Mouse (Mus musculus): Measurements from ENCODE around the gene Kcnmb2. TPM values are rescaled to one million over a fixed set of nuclear protein-coding genes. Genes with fewer than 3 reads are reported as not detected.

The Kcnmb2 gene
- polyA plus RNA-seq (2015; fragmentation: Nextera tagmentation; extraction: Ambion mirVana) = 5.2 and 5.6 TPM in 2 replicates

- Histone ChIP-seq H3K9me3 (ENCODE audit: control insufficient read depth, low read length) (no peaks in the 10 kb centered on the region), H3K27ac (ENCODE audit: low read length) (no peak within 1 kb of the TSS), H3K4me1 (replicated peaks; ENCODE audit: control insufficient read depth, insufficient read depth, low read length) (peaks cover 10% of the 10 kb centered on the region), H3K4me3 (replicated peaks; ENCODE audit: low read length) (peak within 1 kb of the TSS; percentile 53), H3K27me3 (replicated peaks; ENCODE audit: control insufficient read depth, insufficient read depth, low read length) (no peaks in the 10 kb centered on the region), H3K4me2 (ENCODE audit: low read length) (peak within 1 kb of the TSS; percentile 88), H3K36me3 (ENCODE audit: control insufficient read depth, insufficient read depth) (no peaks in the 10 kb centered on the region), H3K9ac (replicated peaks; ENCODE audit: low read depth, low read length) (peak within 1 kb of the TSS; percentile 57)
- peak; percentile 89 for ATAC-seq
- WGBS = under 1% methylated on average over 22 of the region's 22 CpGs
Observed at GRCm38 (mm10) chr3:31902504-31903330, at the start of gene Kcnmb2. Kcnmb2 (plus strand) TSS chr3:31902507.

GRCm38 (mm10) chr3:31863522-31863921 lies 38.8 kb upstream of the Kcnmb2 start:
- ATAC-seq = no peak
- Histone ChIP-seq H3K36me3 (ENCODE audit: control insufficient read depth, insufficient read depth) (no peaks in the 10 kb centered on the region), H3K4me1 (replicated peaks; ENCODE audit: control insufficient read depth, insufficient read depth, low read length) (no peaks in the 10 kb centered on the region), H3K9me3 (ENCODE audit: control insufficient read depth, low read length) (no peaks in the 10 kb centered on the region), H3K4me3 (replicated peaks; ENCODE audit: low read length) (no peak overlapping the region), H3K27me3 (replicated peaks; ENCODE audit: control insufficient read depth, insufficient read depth, low read length) (no peaks in the 10 kb centered on the region), H3K27ac (ENCODE audit: low read length) (no peak overlapping the region), H3K9ac (replicated peaks; ENCODE audit: low read depth, low read length) (no peak overlapping the region), H3K4me2 (ENCODE audit: low read length) (no peak overlapping the region)
- 15% methylated on average over 5 of the region's 5 CpGs for WGBS

GRCm38 (mm10) chr3:31864070-31864469 lies 38.2 kb upstream of the Kcnmb2 start:
- Histone ChIP-seq H3K27ac (ENCODE audit: low read length) (no peak overlapping the region), H3K9ac (replicated peaks; ENCODE audit: low read depth, low read length) (no peak overlapping the region), H3K4me1 (replicated peaks; ENCODE audit: control insufficient read depth, insufficient read depth, low read length) (no peaks in the 10 kb centered on the region), H3K27me3 (replicated peaks; ENCODE audit: control insufficient read depth, insufficient read depth, low read length) (no peaks in the 10 kb centered on the region), H3K9me3 (ENCODE audit: control insufficient read depth, low read length) (no peaks in the 10 kb centered on the region), H3K4me3 (replicated peaks; ENCODE audit: low read length) (no peak overlapping the region), H3K36me3 (ENCODE audit: control insufficient read depth, insufficient read depth) (no peaks in the 10 kb centered on the region), H3K4me2 (ENCODE audit: low read length) (no peak overlapping the region)
- ATAC-seq = no peak
- 68% methylated on average over 3 of the region's 3 CpGs for WGBS

- ATAC-seq = no peak
- no peaks in the 10 kb centered on the region for H3K9me3 ChIP-seq (ENCODE audit: control insufficient read depth, low read length)
- H3K4me1 ChIP-seq (replicated peaks; ENCODE audit: control insufficient read depth, insufficient read depth, low read length) = no peaks in the 10 kb centered on the region
- no peak overlapping the region for H3K27ac ChIP-seq (ENCODE audit: low read length)
- no peak overlapping the region for H3K4me2 ChIP-seq (ENCODE audit: low read length)
- H3K36me3 ChIP-seq (ENCODE audit: control insufficient read depth, insufficient read depth) = no peaks in the 10 kb centered on the region
- H3K9ac ChIP-seq (replicated peaks; ENCODE audit: low read depth, low read length) = no peak overlapping the region
- no peak overlapping the region for H3K4me3 ChIP-seq (replicated peaks; ENCODE audit: low read length)
- H3K27me3 ChIP-seq (replicated peaks; ENCODE audit: control insufficient read depth, insufficient read depth, low read length) = no peaks in the 10 kb centered on the region
- 89% methylated on average over 3 of the region's 3 CpGs for WGBS
Observed at GRCm38 (mm10) chr3:31871461-31871860, 30.8 kb upstream of the Kcnmb2 start.

- H3K36me3 ChIP-seq (ENCODE audit: control insufficient read depth, insufficient read depth) = no peaks in the 10 kb centered on the region
- no peaks in the 10 kb centered on the region for H3K27me3 ChIP-seq (replicated peaks; ENCODE audit: control insufficient read depth, insufficient read depth, low read length)
- H3K27ac ChIP-seq (ENCODE audit: low read length) = no peak overlapping the region
- ATAC-seq = no peak
- no peak overlapping the region for H3K4me2 ChIP-seq (ENCODE audit: low read length)
- peaks cover 3% of the 10 kb centered on the region; the same call in 1 of the 2 replicates for H3K9me3 ChIP-seq (ENCODE audit: control insufficient read depth, low read length)
- no peak overlapping the region for H3K4me3 ChIP-seq (replicated peaks; ENCODE audit: low read length)
- 27% methylated on average over 12 of the region's 12 CpGs for WGBS
- no peaks in the 10 kb centered on the region for H3K4me1 ChIP-seq (replicated peaks; ENCODE audit: control insufficient read depth, insufficient read depth, low read length)
- no peak overlapping the region for H3K9ac ChIP-seq (replicated peaks; ENCODE audit: low read depth, low read length)
Observed at GRCm38 (mm10) chr3:31882621-31883131, 19.6 kb upstream of the Kcnmb2 start.

GRCm38 (mm10) chr3:31892653-31893052 lies 9.7 kb upstream of the Kcnmb2 start:
- Histone ChIP-seq H3K27ac (ENCODE audit: low read length) (no peak overlapping the region), H3K4me3 (replicated peaks; ENCODE audit: low read length) (no peak overlapping the region), H3K4me2 (ENCODE audit: low read length) (no peak overlapping the region), H3K4me1 (replicated peaks; ENCODE audit: control insufficient read depth, insufficient read depth, low read length) (no peaks in the 10 kb centered on the region), H3K9ac (replicated peaks; ENCODE audit: low read depth, low read length) (no peak overlapping the region), H3K36me3 (ENCODE audit: control insufficient read depth, insufficient read depth) (no peaks in the 10 kb centered on the region), H3K27me3 (replicated peaks; ENCODE audit: control insufficient read depth, insufficient read depth, low read length) (no peaks in the 10 kb centered on the region), H3K9me3 (ENCODE audit: control insufficient read depth, low read length) (no peaks in the 10 kb centered on the region)
- WGBS = 67% methylated on average over 2 of the region's 2 CpGs
- no peak for ATAC-seq

- Histone ChIP-seq H3K27ac (ENCODE audit: low read length) (no peak overlapping the region), H3K9me3 (ENCODE audit: control insufficient read depth, low read length) (no peaks in the 10 kb centered on the region), H3K36me3 (ENCODE audit: control insufficient read depth, insufficient read depth) (no peaks in the 10 kb centered on the region), H3K27me3 (replicated peaks; ENCODE audit: control insufficient read depth, insufficient read depth, low read length) (no peaks in the 10 kb centered on the region), H3K9ac (replicated peaks; ENCODE audit: low read depth, low read length) (peak overlapping the region; percentile 57), H3K4me2 (ENCODE audit: low read length) (peak overlapping the region; percentile 88), H3K4me1 (replicated peaks; ENCODE audit: control insufficient read depth, insufficient read depth, low read length) (peaks cover 10% of the 10 kb centered on the region), H3K4me3 (replicated peaks; ENCODE audit: low read length) (peak overlapping the region; percentile 53)
- 0 out of 2 replicates have a peak, but pooled peaks have one; percentile 45 for ATAC-seq
- WGBS = 1% methylated on average over 9 of the region's 9 CpGs
Observed at GRCm38 (mm10) chr3:31903506-31903905, 1.2 kb downstream of the Kcnmb2 start.

GRCm38 (mm10) chr3:31904156-31904555 lies 1.8 kb downstream of the Kcnmb2 start:
- Histone ChIP-seq H3K9me3 (ENCODE audit: control insufficient read depth, low read length) (no peaks in the 10 kb centered on the region), H3K4me1 (replicated peaks; ENCODE audit: control insufficient read depth, insufficient read depth, low read length) (peaks cover 10% of the 10 kb centered on the region), H3K27me3 (replicated peaks; ENCODE audit: control insufficient read depth, insufficient read depth, low read length) (no peaks in the 10 kb centered on the region), H3K27ac (ENCODE audit: low read length) (no peak overlapping the region), H3K4me3 (replicated peaks; ENCODE audit: low read length) (no peak overlapping the region), H3K36me3 (ENCODE audit: control insufficient read depth, insufficient read depth) (no peaks in the 10 kb centered on the region), H3K4me2 (ENCODE audit: low read length) (peak overlapping the region; percentile 14; the same call in 1 of the 2 replicates), H3K9ac (replicated peaks; ENCODE audit: low read depth, low read length) (no peak overlapping the region)
- ATAC-seq = no peak
- 66% methylated on average over 5 of the region's 5 CpGs for WGBS

GRCm38 (mm10) chr3:31911168-31911567 lies 8.9 kb downstream of the Kcnmb2 start:
- no peak for ATAC-seq
- WGBS = 70% methylated on average over 5 of the region's 5 CpGs

More at GRCm38 (mm10) chr3:31911168-31911567, 8.9 kb downstream of the Kcnmb2 start:
- Histone ChIP-seq H3K36me3 (ENCODE audit: control insufficient read depth, insufficient read depth) (no peaks in the 10 kb centered on the region), H3K9ac (replicated peaks; ENCODE audit: low read depth, low read length) (no peak overlapping the region), H3K4me1 (replicated peaks; ENCODE audit: control insufficient read depth, insufficient read depth, low read length) (no peaks in the 10 kb centered on the region), H3K9me3 (ENCODE audit: control insufficient read depth, low read length) (no peaks in the 10 kb centered on the region), H3K4me3 (replicated peaks; ENCODE audit: low read length) (no peak overlapping the region), H3K4me2 (ENCODE audit: low read length) (no peak overlapping the region), H3K27me3 (replicated peaks; ENCODE audit: control insufficient read depth, insufficient read depth, low read length) (no peaks in the 10 kb centered on the region), H3K27ac (ENCODE audit: low read length) (no peak overlapping the region)

Measured in forebrain, embryonic 16.5 days (tissue).